Mouse (Mus musculus): ENCODE measurements around the gene Ampd2.

DNA sequence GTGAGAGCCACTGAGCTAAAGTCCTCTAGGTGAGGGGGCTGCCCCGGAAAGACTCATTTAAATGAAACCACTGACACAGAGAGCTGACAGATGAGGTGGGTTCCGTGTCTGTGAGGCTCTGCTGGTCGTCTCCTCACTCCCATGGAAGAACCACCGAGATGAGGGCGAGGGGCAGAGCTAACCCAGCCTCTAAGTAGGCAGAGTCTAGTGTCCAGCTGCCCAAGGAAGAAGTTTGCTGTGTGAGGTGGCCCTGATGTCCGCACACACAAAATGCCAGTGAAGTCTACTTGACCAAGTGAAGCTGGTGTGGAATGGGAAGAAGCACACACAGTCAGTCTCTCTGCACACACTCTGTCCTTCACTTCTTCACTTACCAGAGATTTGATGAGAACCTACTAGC lies 5.6 kb upstream of the Ampd2 start:
- no peak for TF ChIP-seq CTCF (IDR thresholded peaks at IDR 0.05; ENCODE audit: low read depth, low read length)
- TF ChIP-seq POLR2A (IDR thresholded peaks at IDR 0.05; ENCODE audit: extremely low read depth, insufficient read depth, low read length), result no peak

All from liver, adult 2 months (tissue).